Mouse (Mus musculus): ENCODE results near the gene Hrh1.

- TF ChIP-seq POLR2A (IDR thresholded peaks at IDR 0.05; ENCODE audit: low read depth, low read length): no peak
- TF ChIP-seq CTCF (IDR thresholded peaks at IDR 0.05; ENCODE audit: extremely low read depth, insufficient read length, insufficient replicate concordance, low read depth, low read length): peak; percentile 63; the same call in 1 of the 2 replicates
Measured at GRCm38 (mm10) chr6:114406634-114407033, 8.9 kb downstream of the Hrh1 start.
